Mouse (Mus musculus) forebrain, embryonic 15.5 days (tissue): ENCODE results near the gene Ppp1r27. TPM values are rescaled to one million over a fixed set of nuclear protein-coding genes. Genes with fewer than 3 reads are reported as not detected.
A peak's percentile ranks its signal among the peaks of the same experiment; 100 is the strongest.
"Not testable (repeated sequence)": the region's sequence is repeated elsewhere in the genome, so short reads cannot be mapped to it uniquely, and the experiment has no call there.

Experiments used
- ATAC-seq: fragments of 200-750 bp; cut with Nextera tagmentation; replicated peaks from 2 replicates; pipeline ENCODE4 v1.8.0; 2017; ENCODE audit warnings: mild to moderate bottlenecking, moderate TSS enrichment, moderate library complexity
- H3K27ac ChIP-seq: fragments of 300-500 bp; sonication (generic); replicated peaks from 2 replicates; pipeline ENCODE4 v1.5.1; 2015; ENCODE audit warnings: mild to moderate bottlenecking, inconsistent platforms
- H3K27me3 ChIP-seq: fragments of 300-500 bp; sonication (generic); 2 replicates; pipeline ENCODE4 v1.6.1; 2015; ENCODE audit warnings: inconsistent platforms
- H3K36me3 ChIP-seq: fragments of 300-500 bp; sonication (generic); 2 replicates; pipeline ENCODE4 v1.6.1; 2015; ENCODE audit warnings: mild to moderate bottlenecking, inconsistent platforms
- H3K4me1 ChIP-seq: fragments of 300-500 bp; sonication (generic); 2 replicates; pipeline ENCODE4 v1.6.1; 2015; ENCODE audit warnings: inconsistent platforms
- H3K4me2 ChIP-seq: fragments of 300-500 bp; sonication (generic); replicated peaks from 2 replicates; pipeline ENCODE4 v1.6.1; 2015; ENCODE audit warnings: mild to moderate bottlenecking, inconsistent platforms
- H3K4me3 ChIP-seq: fragments of 300-500 bp; sonication (generic); 2 replicates; pipeline ENCODE4 v1.5.1; 2015; ENCODE audit warnings: mild to moderate bottlenecking, inconsistent platforms
- H3K9ac ChIP-seq: fragments of 300-500 bp; sonication (generic); replicated peaks from 2 replicates; pipeline ENCODE4 v1.6.1; 2015; ENCODE audit warnings: mild to moderate bottlenecking, inconsistent platforms
- H3K9me3 ChIP-seq: fragments of 300-500 bp; sonication (generic); 2 replicates; pipeline ENCODE4 v1.6.1; 2016; ENCODE audit warnings: inconsistent platforms
- WGBS: fragments of 180-500 bp; shearing (Covaris S2); methylation state at CpG from one replicate; pipeline ENCODE4 v1.1.7; 2015; ENCODE audit warnings: mixed read lengths; 5-methylcytosine and 5-hydroxymethylcytosine counted together
- polyA plus RNA-seq: library from polyadenylated mRNA; unstranded; fragments of >200 nt; fragmentation: Nextera tagmentation; extraction: Ambion mirVana; gene quantifications from 2 replicates; pipeline ENCODE4 v1.2.1, GENCODE M21; 2015

Ppp1r27 gene
- polyA plus RNA-seq, 1 experiment from 2014 or later: 0.23 TPM

GRCm38 (mm10) chr11:120518558-120518957, 32.4 kb downstream of the Ppp1r27 start:
- no peak for ATAC-seq
- Histone ChIP-seq H3K27me3 (no peaks in the 10 kb centered on the region), H3K4me1 (no peaks in the 10 kb centered on the region), H3K9ac (no peak overlapping the region), H3K27ac (no peak overlapping the region), H3K4me2 (no peak overlapping the region), H3K36me3 (no peaks in the 10 kb centered on the region), H3K9me3 (no peaks in the 10 kb centered on the region), H3K4me3 (no peak overlapping the region)
- WGBS: 74% methylated on average over 6 of the region's 6 CpGs

DNA sequence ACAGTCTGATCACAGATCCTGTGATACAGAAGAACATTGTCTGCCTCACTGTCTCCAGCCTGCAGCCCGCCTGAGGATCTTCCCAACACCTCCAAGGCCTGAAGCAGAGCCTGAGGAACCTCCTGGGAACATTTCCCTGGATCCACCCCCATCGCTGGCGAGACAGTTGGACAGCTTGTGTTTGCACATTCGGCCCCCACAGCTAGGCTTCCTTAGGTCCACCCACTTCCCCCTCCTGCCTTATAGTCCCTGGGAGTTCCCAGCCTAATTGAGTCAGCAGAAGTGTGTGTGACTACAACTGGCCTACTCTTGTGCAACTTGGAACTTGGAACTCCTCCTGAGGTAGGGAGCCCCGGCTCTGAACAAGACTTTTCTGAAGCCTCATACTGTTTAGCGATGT, 32.9 kb downstream of the Ppp1r27 start:
- no peak overlapping the region for H3K27ac ChIP-seq
- H3K27me3 ChIP-seq: no peaks in the 10 kb centered on the region
- H3K4me2 ChIP-seq: no peak overlapping the region
- no peak for ATAC-seq
- no peaks in the 10 kb centered on the region for H3K36me3 ChIP-seq
- H3K9me3 ChIP-seq: no peaks in the 10 kb centered on the region
- no peaks in the 10 kb centered on the region for H3K4me1 ChIP-seq
- no peak overlapping the region for H3K9ac ChIP-seq
- 63% methylated on average over 6 of the region's 6 CpGs for WGBS
- no peak overlapping the region for H3K4me3 ChIP-seq

DNA sequence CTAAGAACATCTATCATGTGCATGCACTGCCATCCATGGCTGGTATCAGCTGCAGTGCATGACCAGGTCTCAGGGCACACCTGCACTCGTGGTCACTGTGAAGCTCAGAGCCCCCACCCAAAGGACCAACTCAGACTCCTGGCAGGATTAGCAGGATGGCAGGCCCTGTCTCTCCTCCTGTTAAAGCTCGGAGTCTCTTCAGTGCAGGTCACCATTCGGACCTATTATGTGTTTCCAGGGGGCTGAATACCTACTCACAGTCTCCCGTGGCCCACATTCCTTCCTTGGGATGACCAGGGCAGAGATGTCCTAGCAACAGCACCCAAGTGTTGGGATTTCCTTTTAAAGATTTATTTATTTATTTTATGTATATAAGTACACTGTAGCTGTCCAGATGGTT, 33.8 kb downstream of the Ppp1r27 start:
- Histone ChIP-seq H3K27ac (no peak overlapping the region), H3K4me2 (no peak overlapping the region), H3K9me3 (no peaks in the 10 kb centered on the region), H3K9ac (no peak overlapping the region), H3K4me3 (no peak overlapping the region), H3K4me1 (no peaks in the 10 kb centered on the region), H3K36me3 (no peaks in the 10 kb centered on the region), H3K27me3 (no peaks in the 10 kb centered on the region)
- WGBS: 82% methylated on average over 4 of the region's 4 CpGs
- no peak for ATAC-seq

DNA sequence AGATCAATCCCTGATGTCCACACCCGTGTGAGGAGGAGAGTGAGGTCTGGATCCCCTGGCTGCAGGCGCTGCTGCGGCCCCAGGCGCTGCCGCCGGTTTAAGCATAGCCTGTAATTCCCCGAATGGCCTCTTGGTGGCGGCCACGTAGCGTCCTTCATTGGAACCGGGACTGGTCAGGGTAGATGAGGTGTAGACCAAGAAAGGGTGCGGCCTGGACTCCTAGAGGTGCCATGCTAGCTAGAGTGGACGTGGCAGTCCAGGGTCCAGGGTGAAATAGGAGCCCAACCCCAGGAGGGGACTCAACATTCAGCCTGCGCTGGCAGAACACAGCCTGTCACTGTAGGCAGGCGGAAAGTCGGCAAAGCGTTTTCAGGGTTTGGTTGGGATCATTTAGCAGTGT, 35.3 kb downstream of the Ppp1r27 start:
- WGBS: 17% methylated on average over 17 of the region's 17 CpGs
- no peaks in the 10 kb centered on the region for H3K27me3 ChIP-seq
- H3K9me3 ChIP-seq: no peaks in the 10 kb centered on the region
- H3K36me3 ChIP-seq: no peaks in the 10 kb centered on the region
- H3K4me3 ChIP-seq: no peak overlapping the region
- no peak overlapping the region for H3K4me2 ChIP-seq
- peak; percentile 53; the same call in 1 of the 2 replicates for ATAC-seq
- no peak overlapping the region for H3K27ac ChIP-seq
- peaks cover 2% of the 10 kb centered on the region for H3K4me1 ChIP-seq
- H3K9ac ChIP-seq: no peak overlapping the region

DNA sequence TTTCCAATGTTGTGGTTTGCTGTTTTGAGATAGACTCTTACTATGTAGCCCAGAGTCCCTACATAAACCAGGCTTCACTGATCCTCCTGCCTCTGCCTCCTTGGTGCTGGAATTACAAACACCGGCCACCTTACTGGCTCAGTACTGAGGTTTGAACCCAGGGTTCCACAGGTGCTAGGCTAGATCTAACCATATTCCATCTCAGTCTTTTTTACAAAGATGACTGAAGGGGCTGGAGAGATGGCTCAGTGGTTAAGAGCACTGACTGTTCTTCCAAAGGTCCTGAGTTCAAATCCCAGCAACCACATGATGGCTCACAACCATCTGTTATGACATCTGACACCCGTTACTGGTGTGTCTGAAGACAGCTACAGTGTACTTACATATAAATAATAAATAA, 36.7 kb downstream of the Ppp1r27 start:
- H3K27ac ChIP-seq, H3K36me3 ChIP-seq, H3K4me3 ChIP-seq, ATAC-seq, H3K9me3 ChIP-seq, H3K9ac ChIP-seq, H3K4me1 ChIP-seq, H3K27me3 ChIP-seq, H3K4me2 ChIP-seq: not testable (repeated sequence)
- 86% methylated on average over 2 of the region's 2 CpGs for WGBS

GRCm38 (mm10) chr11:120512790-120513453, 38.0 kb downstream of the Ppp1r27 start:
- Histone ChIP-seq H3K27ac (no peak overlapping the region), H3K4me1 (peaks cover 6% of the 10 kb centered on the region), H3K4me3 (no peak overlapping the region), H3K4me2 (no peak overlapping the region), H3K9me3 (no peaks in the 10 kb centered on the region), H3K27me3 (no peaks in the 10 kb centered on the region), H3K36me3 (no peaks in the 10 kb centered on the region), H3K9ac (no peak overlapping the region)
- no peak for ATAC-seq
- 54% methylated on average over 6 of the region's 6 CpGs for WGBS

- Histone ChIP-seq H3K4me2 (peak overlapping the region; percentile 28), H3K4me3 (no peak overlapping the region; the same call in 1 of the 2 replicates), H3K9me3 (no peaks in the 10 kb centered on the region), H3K9ac (0 out of 2 replicates have a peak overlapping the region, but pooled peaks have one; percentile 15), H3K27ac (no peak overlapping the region), H3K27me3 (no peaks in the 10 kb centered on the region), H3K4me1 (peaks cover 6% of the 10 kb centered on the region), H3K36me3 (no peaks in the 10 kb centered on the region)
- ATAC-seq: no peak
- 4% methylated on average over 16 of the region's 16 CpGs for WGBS
Observed at GRCm38 (mm10) chr11:120510375-120511030, 40.4 kb downstream of the Ppp1r27 start.

GRCm38 (mm10) chr11:120509940-120510339, 41.0 kb downstream of the Ppp1r27 start:
- H3K27me3 ChIP-seq: no peaks in the 10 kb centered on the region
- ATAC-seq: no peak
- H3K9me3 ChIP-seq: no peaks in the 10 kb centered on the region
- H3K4me2 ChIP-seq: no peak overlapping the region
- WGBS: 26% methylated on average over 4 of the region's 4 CpGs
- H3K4me1 ChIP-seq: peaks cover 6% of the 10 kb centered on the region
- H3K36me3 ChIP-seq: no peaks in the 10 kb centered on the region
- H3K27ac ChIP-seq: no peak overlapping the region
- no peak overlapping the region for H3K4me3 ChIP-seq
- H3K9ac ChIP-seq: no peak overlapping the region

DNA sequence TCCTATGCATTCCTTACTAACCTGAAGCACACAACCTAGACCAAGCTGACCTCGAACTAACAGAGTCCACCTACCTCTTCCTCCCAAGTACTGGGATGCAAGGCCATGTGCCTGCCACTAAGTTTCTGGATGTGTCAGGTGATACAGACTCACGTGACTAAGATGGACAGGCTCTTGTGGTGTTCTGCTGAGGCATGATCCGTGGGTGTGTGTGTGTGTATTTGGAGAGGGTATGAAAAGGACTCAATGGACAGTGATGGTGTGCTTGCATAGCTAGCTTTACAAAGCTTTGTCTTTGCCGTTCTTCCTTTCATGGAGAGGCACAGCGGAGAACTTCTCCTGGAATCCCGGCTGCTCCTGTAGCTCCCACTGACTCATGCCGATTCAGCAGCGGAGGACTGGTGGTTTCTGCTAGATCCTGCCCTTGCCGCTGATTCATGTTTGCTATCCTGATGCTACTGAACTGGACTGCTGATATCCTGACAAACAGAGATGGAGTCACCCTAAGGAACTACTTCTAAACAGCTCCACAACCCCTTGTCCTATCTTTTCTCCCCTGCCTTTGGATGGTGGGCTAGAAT, 42.6 kb downstream of the Ppp1r27 start:
- Histone ChIP-seq H3K4me1 (peaks cover 6% of the 10 kb centered on the region), H3K9ac (no peak overlapping the region), H3K36me3 (no peaks in the 10 kb centered on the region), H3K27ac (no peak overlapping the region), H3K4me3 (no peak overlapping the region), H3K9me3 (no peaks in the 10 kb centered on the region), H3K4me2 (no peak overlapping the region), H3K27me3 (no peaks in the 10 kb centered on the region)
- no peak for ATAC-seq
- 85% methylated on average over 9 of the region's 9 CpGs for WGBS

GRCm38 (mm10) chr11:120507611-120508289, 43.2 kb downstream of the Ppp1r27 start:
- no peak for ATAC-seq
- Histone ChIP-seq H3K27ac (no peak overlapping the region), H3K9ac (no peak overlapping the region), H3K4me2 (no peak overlapping the region), H3K27me3 (no peaks in the 10 kb centered on the region), H3K9me3 (no peaks in the 10 kb centered on the region), H3K4me3 (no peak overlapping the region), H3K4me1 (peaks cover 6% of the 10 kb centered on the region), H3K36me3 (no peaks in the 10 kb centered on the region)
- WGBS: 85% methylated on average over 13 of the region's 13 CpGs

DNA sequence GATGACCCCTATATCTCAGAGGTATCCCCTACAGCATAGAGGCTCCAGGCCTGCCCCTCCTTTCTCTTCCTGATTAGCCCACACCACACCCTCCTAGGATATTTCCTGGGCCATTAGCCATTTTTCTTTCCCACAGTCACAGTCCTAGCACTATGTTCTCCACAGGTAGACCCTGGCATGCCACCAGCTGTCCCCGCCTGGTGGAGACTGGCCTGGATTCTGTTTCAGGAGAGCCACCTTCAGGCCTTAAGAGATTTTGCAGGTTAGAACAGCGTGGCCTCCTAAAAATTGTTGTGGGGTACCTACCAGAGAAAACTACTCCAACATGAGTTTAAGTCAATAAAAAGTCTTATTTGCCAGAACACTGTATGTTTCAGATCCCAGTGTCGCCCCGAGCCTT, 44.0 kb downstream of the Ppp1r27 start:
- ATAC-seq: no peak
- H3K36me3 ChIP-seq: no peaks in the 10 kb centered on the region
- no peaks in the 10 kb centered on the region for H3K9me3 ChIP-seq
- no peak overlapping the region for H3K27ac ChIP-seq
- no peaks in the 10 kb centered on the region for H3K27me3 ChIP-seq
- WGBS: 53% methylated on average over 4 of the region's 4 CpGs
- no peak overlapping the region for H3K4me2 ChIP-seq
- H3K4me1 ChIP-seq: peaks cover 6% of the 10 kb centered on the region
- no peak overlapping the region for H3K9ac ChIP-seq
- no peak overlapping the region for H3K4me3 ChIP-seq

- Histone ChIP-seq H3K4me2 (no peak overlapping the region), H3K4me3 (no peak overlapping the region), H3K9ac (no peak overlapping the region), H3K27ac (no peak overlapping the region), H3K4me1 (peaks cover 5% of the 10 kb centered on the region), H3K36me3 (no peaks in the 10 kb centered on the region), H3K27me3 (no peaks in the 10 kb centered on the region), H3K9me3 (no peaks in the 10 kb centered on the region)
- no peak for ATAC-seq
- WGBS: 94% methylated on average over 3 of the region's 3 CpGs
Observed at GRCm38 (mm10) chr11:120505661-120506060, 45.3 kb downstream of the Ppp1r27 start.
